Mouse (Mus musculus) CD4-positive helper T cell, adult 2 months (primary cell): ENCODE results near the gene Sp1.

Experiments used
- DNase-seq: peaks from one replicate; pipeline ENCODE4 v3.0.0-alpha.2; 2012; ENCODE audit warnings: low read depth, missing footprints, low spot score

Sp1 gene

GRCm38 (mm10) chr15:102473246-102473645 is 67.3 kb downstream of the Sp1 start:
- no peak for DNase-seq

GRCm38 (mm10) chr15:102474520-102474919 is 68.6 kb downstream of the Sp1 start:
- DNase-seq: no peak

GRCm38 (mm10) chr15:102483136-102483535 is 77.2 kb downstream of the Sp1 start:
- DNase-seq: no peak

GRCm38 (mm10) chr15:102485853-102486252 is 79.9 kb downstream of the Sp1 start:
- DNase-seq: no peak
